Mouse (Mus musculus): ENCODE measurements around the gene Fam53a.

Gene Fam53a

DNA sequence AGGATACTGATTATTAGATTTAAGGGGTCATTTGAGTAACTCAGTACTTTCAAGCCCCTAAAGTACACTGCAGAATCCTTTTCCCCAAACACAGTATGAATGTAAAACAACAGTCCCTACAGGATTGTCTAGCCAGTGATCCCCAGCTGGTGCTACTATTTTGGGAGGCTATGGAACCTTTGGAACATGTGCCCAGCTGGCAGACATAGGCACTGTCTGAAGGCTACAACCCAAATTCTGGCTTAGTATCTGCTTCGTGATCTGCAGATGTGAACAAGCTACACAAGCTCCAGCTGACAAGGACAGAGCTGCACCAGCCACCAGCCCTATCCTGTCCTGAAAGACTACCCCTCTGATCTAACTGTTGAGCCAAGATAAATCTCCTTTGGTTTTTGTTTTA is 3.1 kb upstream of the Fam53a start:
- DNase-seq (ENCODE audit: low read depth, low spot score) = no peak

DNA sequence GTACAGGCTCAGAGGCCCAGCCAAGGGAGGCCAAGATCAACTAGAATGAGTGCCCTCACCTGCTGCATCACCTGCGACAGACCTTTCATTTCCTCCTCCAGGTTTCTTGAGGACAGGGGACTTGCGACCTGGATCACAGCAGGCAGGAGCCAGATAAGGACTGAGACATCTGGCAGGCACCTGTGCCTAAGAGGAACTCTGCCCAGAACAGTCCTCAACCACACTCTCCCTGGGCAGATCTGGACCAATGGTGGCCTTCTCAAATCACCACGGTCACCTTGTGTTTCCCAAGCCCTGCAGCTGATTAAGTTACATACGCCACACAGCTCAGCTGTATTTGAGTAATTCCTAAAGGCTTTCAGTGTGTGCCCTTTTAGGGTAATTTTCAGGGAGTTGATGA is 1.2 kb upstream of the Fam53a start:
- DNase-seq (ENCODE audit: low read depth, low spot score) = no peak

DNA sequence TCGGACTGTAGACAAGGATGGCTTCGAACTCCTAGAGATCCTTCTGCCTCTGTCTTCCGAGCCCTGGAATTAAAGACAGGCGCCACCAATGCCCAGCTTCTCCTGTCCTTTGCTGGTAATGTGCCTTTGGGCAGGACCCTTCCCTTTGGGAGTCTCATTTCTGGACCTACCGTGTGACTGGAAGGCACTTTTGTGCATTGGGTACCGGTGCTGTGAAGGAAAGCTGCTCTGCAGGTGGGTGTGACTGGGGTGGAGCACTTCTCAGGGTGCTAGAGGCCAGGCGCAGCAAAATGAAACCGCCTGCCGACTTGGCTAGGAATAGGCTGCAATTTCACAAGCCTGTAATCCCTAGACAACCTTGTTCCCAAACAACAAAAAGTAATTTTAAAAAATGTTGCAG is 626 bp upstream of the Fam53a start:
- no peak for DNase-seq (ENCODE audit: low read depth, low spot score)

- no peak for DNase-seq (ENCODE audit: low read depth, low spot score)
Observed at GRCm38 (mm10) chr5:33628820-33629300, 575 bp downstream of the Fam53a start.

- no peak for DNase-seq (ENCODE audit: low read depth, low spot score)
Observed at GRCm38 (mm10) chr5:33627968-33628367, 1.5 kb downstream of the Fam53a start.

DNA sequence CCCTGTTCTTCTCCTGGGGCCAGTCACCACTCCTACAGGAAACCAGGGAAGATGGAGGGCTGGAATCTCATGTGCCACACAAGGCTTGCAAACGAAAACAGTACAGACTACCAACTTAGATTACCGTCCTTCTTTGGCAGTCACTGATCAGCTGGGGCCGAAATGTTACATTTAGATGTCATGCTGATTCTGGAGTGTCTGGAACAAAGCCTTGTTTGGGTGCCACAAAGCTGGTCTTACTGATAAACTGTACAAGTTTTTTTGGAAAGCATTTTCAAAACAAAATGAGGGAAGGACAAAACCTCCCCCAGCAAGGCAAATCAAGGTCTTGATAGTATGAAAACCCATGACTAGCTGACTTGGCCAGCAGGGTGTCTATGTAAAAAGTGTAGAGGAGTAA is 5.7 kb downstream of the Fam53a start:
- no peak for DNase-seq (ENCODE audit: low read depth, low spot score)

DNA sequence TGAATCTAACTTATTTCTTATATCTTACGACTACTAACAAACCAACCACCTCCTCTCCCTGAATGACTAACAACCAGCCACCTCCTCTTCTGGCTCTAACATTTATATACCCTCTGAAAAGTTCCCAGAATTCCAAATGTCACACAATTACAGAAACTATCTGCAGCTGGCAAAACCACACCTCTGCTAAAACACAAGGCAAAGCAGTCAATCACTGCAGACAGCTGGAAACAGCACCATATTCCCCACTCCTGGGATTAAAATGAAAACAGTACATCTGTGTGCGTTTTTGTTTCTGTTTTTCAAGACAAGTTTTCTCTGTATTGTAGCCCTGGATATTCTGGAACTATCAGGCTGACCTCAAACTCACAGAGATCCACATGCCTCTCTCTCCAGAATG is 6.8 kb downstream of the Fam53a start:
- no peak for DNase-seq (ENCODE audit: low read depth, low spot score)

- no peak for DNase-seq (ENCODE audit: low read depth, low spot score)
Observed at GRCm38 (mm10) chr5:33614391-33614790, 15.0 kb downstream of the Fam53a start.

GRCm38 (mm10) chr5:33611795-33612194 is 17.6 kb downstream of the Fam53a start:
- DNase-seq (ENCODE audit: low read depth, low spot score) = no peak

DNA sequence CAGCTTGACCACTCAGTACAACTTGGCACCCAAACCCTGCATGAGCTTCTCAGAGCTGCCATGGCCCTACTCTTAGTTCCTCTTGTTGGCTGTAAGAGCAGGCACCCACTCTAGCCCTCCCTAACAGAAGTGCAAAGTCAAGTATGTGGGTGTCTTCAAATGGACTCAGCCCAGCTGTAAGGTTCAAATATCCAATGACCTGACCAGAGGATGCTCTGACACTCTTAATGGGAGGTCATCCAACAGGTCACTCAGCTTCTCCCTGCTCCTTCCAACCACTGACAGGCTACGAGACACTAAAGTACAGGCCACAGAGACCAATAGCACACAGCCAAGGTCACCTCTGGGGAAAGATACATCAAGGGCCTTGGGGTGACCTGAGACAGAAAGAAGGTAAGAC is 20.2 kb downstream of the Fam53a start:
- no peak for DNase-seq (ENCODE audit: low read depth, low spot score)

GRCm38 (mm10) chr5:33607434-33607833 is 22.0 kb downstream of the Fam53a start:
- no peak for DNase-seq (ENCODE audit: low read depth, low spot score)

- DNase-seq (ENCODE audit: low read depth, low spot score) = no peak
Observed at GRCm38 (mm10) chr5:33606631-33607030, 22.8 kb downstream of the Fam53a start.

- no peak for DNase-seq (ENCODE audit: low read depth, low spot score)
Observed at GRCm38 (mm10) chr5:33605314-33605713, 24.1 kb downstream of the Fam53a start.

DNA sequence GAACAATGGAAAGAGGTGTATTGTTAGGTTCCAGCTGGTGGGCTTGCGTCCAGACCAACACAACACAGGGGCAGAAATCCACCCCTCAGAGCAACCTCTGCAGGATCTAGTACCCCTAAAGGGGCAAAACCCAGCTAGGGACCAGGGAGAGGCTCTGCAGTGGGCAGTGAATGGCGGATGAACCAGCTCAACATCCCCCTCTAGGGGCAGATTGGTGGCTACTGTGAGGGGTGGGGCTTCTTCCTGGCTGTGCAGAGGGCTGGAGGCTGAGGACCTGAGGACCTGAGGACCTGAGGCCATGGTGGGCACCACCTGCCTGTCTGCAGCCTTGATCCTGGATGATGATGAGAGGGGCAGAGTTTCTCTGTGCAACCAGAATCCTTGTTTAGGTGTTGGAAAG is 35.8 kb downstream of the Fam53a start:
- DNase-seq (ENCODE audit: low read depth, low spot score) = no peak

DNA sequence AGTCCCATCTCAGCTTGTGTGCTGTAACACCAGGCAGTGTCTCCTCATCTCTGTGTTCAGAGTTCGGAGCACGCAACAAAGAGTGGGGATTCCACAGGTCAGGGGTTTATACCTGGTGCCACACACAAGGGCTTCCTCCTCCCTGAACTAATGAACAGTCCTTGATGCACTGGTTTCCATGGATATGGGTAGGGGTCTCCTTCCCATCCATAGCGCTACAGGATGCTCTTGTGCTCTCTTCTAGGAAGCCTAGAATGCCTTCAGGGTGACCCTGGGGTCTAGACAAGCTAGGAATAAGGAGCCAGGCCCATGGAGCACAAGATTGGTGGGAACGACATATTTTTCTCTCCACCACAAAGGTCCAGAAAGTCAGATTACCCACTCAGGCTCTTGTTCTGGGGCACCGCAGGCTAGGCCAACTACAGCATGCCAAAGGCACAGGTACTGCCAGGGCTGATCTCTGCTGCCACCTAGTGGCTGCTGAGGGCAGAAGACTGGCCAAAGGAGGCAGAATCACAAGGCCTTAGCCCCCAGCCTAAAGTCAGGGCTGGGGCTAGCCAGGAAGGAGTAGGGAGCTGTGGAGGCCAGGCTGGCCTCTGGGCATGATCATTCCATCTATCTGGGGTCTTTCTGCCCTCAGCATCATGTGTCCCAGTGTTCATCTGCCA is 40.1 kb downstream of the Fam53a start:
- DNase-seq (ENCODE audit: low read depth, low spot score) = peak; percentile 36

- DNase-seq (ENCODE audit: low read depth, low spot score) = no peak
Observed at GRCm38 (mm10) chr5:33588066-33588465, 41.4 kb downstream of the Fam53a start.

DNA sequence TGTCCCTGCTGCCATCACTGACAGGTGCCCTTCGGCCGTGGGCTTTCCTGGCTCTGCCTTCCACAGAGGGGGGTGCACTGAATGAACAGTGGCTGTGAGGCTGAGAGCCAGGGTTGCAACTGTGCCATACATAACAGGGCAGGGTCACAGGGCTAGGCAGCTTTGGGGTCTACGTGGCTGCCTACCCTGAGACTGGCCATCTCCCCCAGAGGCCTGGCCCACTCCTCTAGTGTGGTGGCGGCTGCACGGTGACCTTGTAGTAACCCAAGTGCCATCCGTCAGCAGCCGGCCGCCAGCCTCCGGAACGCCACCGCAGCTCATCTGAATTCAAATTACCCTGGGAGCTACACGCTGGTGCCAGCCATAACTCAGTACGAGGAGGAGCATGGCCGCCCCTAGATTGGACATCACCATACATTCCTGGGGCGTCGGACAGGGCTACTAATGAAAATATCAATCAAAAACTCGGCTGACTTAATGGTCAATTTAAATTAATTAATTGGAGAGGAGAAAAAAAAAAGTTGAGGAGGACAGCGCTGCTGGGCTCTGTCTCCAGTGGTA is 41.9 kb downstream of the Fam53a start:
- no peak for DNase-seq (ENCODE audit: low read depth, low spot score)

DNA sequence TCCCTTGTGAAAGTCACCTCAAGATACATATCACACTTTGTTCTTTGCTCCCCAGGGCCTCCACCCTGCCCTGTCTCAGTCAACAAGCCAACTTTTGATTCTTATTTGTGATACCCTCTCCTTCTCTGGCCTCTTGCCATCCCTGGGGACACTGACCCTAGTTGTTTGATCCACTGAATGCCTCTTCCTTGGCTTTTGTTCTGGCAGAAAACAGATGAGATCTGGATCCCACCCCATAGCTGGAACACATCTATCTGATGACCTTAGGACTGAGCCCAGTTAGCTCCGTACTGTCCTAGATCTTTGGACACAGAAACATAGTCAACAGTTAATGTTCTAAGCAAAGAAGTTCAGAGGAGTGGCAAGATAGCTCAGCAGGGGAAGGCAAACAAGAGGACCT is 49.1 kb downstream of the Fam53a start:
- DNase-seq (ENCODE audit: low read depth, low spot score) = no peak

GRCm38 (mm10) chr5:33574207-33574606 is 55.2 kb downstream of the Fam53a start:
- no peak for DNase-seq (ENCODE audit: low read depth, low spot score)

DNA sequence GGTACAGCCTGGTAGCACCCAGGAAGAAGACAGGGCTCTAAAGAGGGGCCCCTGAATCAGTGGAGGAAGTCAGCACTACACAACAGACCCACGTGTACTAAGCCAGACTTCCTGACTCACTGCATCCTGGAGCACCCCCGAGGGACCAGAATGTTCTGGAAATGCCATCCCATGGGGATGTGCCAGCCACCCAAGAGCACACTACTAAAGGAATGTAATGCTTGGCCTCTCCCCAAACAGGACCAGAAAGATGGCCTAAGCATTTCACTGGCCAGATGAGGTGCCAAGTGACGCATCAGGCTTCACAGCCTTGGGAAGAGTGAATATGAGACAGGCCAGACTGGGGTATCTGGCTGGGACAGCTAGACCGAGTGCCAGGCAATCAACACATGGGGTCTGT is 63.5 kb downstream of the Fam53a start:
- DNase-seq (ENCODE audit: low read depth, low spot score) = no peak

DNA sequence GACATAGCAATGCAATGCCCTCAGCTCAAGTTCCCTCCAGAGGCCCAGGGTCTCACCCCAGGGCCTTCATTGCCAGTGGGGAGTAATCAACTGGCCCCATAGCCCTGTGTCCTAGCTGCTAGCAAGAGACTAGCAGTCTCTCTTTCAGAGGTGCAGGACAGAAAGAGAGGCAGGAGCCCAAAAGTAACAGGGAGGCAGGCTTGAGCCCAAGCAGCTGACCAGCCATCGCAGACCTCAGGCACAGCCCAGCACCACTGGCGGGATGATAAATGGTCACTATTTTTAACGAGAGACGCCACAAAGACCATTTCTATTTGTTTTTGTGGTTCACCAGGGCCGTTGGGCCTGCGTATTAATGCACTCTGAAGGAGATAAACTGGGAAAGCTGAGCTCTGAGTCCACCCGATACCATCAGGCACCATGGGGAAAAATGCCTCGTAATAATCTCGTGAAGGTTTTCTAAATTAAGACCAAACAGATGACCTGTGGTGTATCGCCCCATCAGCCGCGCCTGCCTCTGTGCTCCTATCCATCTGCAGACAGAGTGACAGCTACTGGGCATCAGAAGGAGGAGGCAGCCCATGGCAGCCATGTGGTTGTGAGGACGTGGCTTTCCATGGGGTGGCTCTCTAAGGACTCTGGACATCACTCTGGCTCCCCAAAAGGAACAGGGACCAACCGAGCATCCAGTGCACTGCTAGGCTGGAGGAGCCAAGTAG is 73.0 kb downstream of the Fam53a start:
- DNase-seq (ENCODE audit: low read depth, low spot score) = no peak
